Mouse (Mus musculus): ENCODE results near the gene Hspa5. TPM values are rescaled to one million over a fixed set of nuclear protein-coding genes. Genes with fewer than 3 reads are reported as not detected.
A peak's percentile ranks its signal among the peaks of the same experiment; 100 is the strongest.

The Hspa5 gene
- polyA plus RNA-seq (2016; fragmentation: Nextera tagmentation; extraction: Ambion mirVana): 656 and 672 TPM in 2 replicates

GRCm38 (mm10) chr2:34771368-34772226 is at the start of gene Hspa5:
TSS of gene Hspa5 (plus strand) at chr2:34771970.
- Histone ChIP-seq H3K27ac (peak within 1 kb of the TSS; percentile 91), H3K9me3 (replicated peaks) (no peaks in the 10 kb centered on the region), H3K4me3 (peak within 1 kb of the TSS; percentile 98), H3K4me2 (peak within 1 kb of the TSS; percentile 76), H3K9ac (peak within 1 kb of the TSS; percentile 94), H3K4me1 (peaks cover 46% of the 10 kb centered on the region), H3K36me3 (peaks cover 42% of the 10 kb centered on the region), H3K27me3 (replicated peaks) (no peaks in the 10 kb centered on the region)
- ATAC-seq: peak; percentile 97
- WGBS (ENCODE audit: insufficient replicate concordance): under 1% methylated on average over 60 of the region's 60 CpGs

- H3K27ac ChIP-seq: no peak overlapping the region
- no peaks in the 10 kb centered on the region for H3K9me3 ChIP-seq (replicated peaks)
- H3K27me3 ChIP-seq (replicated peaks): no peaks in the 10 kb centered on the region
- no peaks in the 10 kb centered on the region for H3K4me1 ChIP-seq
- peaks cover 91% of the 10 kb centered on the region for H3K36me3 ChIP-seq
- no peak overlapping the region for H3K4me2 ChIP-seq
- H3K9ac ChIP-seq: no peak overlapping the region
- H3K4me3 ChIP-seq: no peak overlapping the region
- 92% methylated on average over 5 of the region's 5 CpGs for WGBS (ENCODE audit: insufficient replicate concordance)
- ATAC-seq: no peak
Observed at GRCm38 (mm10) chr2:34725269-34725668, 46.5 kb upstream of the Hspa5 start.

GRCm38 (mm10) chr2:34727045-34727728 is 44.6 kb upstream of the Hspa5 start:
- no peak overlapping the region for H3K9ac ChIP-seq
- peaks cover 72% of the 10 kb centered on the region for H3K36me3 ChIP-seq

GRCm38 (mm10) chr2:34736626-34737025 is 35.1 kb upstream of the Hspa5 start:
- Histone ChIP-seq H3K9me3 (replicated peaks) (no peaks in the 10 kb centered on the region), H3K4me1 (peaks cover 75% of the 10 kb centered on the region), H3K36me3 (peaks cover 20% of the 10 kb centered on the region), H3K4me3 (no peak overlapping the region), H3K27ac (peak overlapping the region; percentile 3; the same call in 1 of the 2 replicates), H3K4me2 (no peak overlapping the region), H3K9ac (no peak overlapping the region), H3K27me3 (replicated peaks) (no peaks in the 10 kb centered on the region)
- ATAC-seq: no peak
- WGBS (ENCODE audit: insufficient replicate concordance): 82% methylated on average over 1 of the region's 1 CpGs

More at GRCm38 (mm10) chr2:34727045-34727728, 44.6 kb upstream of the Hspa5 start:
- Histone ChIP-seq H3K9me3 (replicated peaks) (no peaks in the 10 kb centered on the region), H3K27me3 (replicated peaks) (no peaks in the 10 kb centered on the region), H3K27ac (no peak overlapping the region), H3K4me3 (no peak overlapping the region), H3K4me1 (no peaks in the 10 kb centered on the region), H3K4me2 (no peak overlapping the region)
- ATAC-seq: no peak
- 92% methylated on average over 8 of the region's 8 CpGs for WGBS (ENCODE audit: insufficient replicate concordance)

- WGBS (ENCODE audit: insufficient replicate concordance): 74% methylated on average over 1 of the region's 1 CpGs
- H3K36me3 ChIP-seq: peaks cover 26% of the 10 kb centered on the region
- H3K27me3 ChIP-seq (replicated peaks): no peaks in the 10 kb centered on the region
- no peaks in the 10 kb centered on the region for H3K9me3 ChIP-seq (replicated peaks)
- no peak overlapping the region for H3K9ac ChIP-seq
- no peak overlapping the region for H3K4me3 ChIP-seq
- H3K4me1 ChIP-seq: peaks cover 88% of the 10 kb centered on the region
- no peak overlapping the region for H3K4me2 ChIP-seq
- peak overlapping the region; percentile 65 for H3K27ac ChIP-seq
- no peak for ATAC-seq
Observed at GRCm38 (mm10) chr2:34737911-34738310, 33.9 kb upstream of the Hspa5 start.

- Histone ChIP-seq H3K9ac (peak overlapping the region; percentile 51), H3K9me3 (replicated peaks) (no peaks in the 10 kb centered on the region), H3K36me3 (peaks cover 27% of the 10 kb centered on the region), H3K4me2 (peak overlapping the region; percentile 58), H3K4me1 (peaks cover 85% of the 10 kb centered on the region), H3K4me3 (peak overlapping the region; percentile 31), H3K27me3 (replicated peaks) (no peaks in the 10 kb centered on the region), H3K27ac (peak overlapping the region; percentile 94)
- peak; percentile 95 for ATAC-seq
- 63% methylated on average over 1 of the region's 1 CpGs for WGBS (ENCODE audit: insufficient replicate concordance)
Observed at GRCm38 (mm10) chr2:34739684-34740391, 31.9 kb upstream of the Hspa5 start.

- ATAC-seq: no peak
- H3K27me3 ChIP-seq (replicated peaks): no peaks in the 10 kb centered on the region
- H3K9me3 ChIP-seq (replicated peaks): no peaks in the 10 kb centered on the region
- H3K4me3 ChIP-seq: no peak overlapping the region
- H3K9ac ChIP-seq: no peak overlapping the region
- H3K27ac ChIP-seq: peak overlapping the region; percentile 94
- peaks cover 37% of the 10 kb centered on the region for H3K36me3 ChIP-seq
- 62% methylated on average over 12 of the region's 12 CpGs for WGBS (ENCODE audit: insufficient replicate concordance)
- peak overlapping the region; percentile 21; the same call in 1 of the 2 replicates for H3K4me2 ChIP-seq
- H3K4me1 ChIP-seq: peaks cover 77% of the 10 kb centered on the region
Observed at GRCm38 (mm10) chr2:34741390-34742159, 30.2 kb upstream of the Hspa5 start.

- Histone ChIP-seq H3K4me3 (no peak overlapping the region), H3K4me2 (peak overlapping the region; percentile 21; the same call in 1 of the 2 replicates), H3K4me1 (peaks cover 72% of the 10 kb centered on the region), H3K36me3 (peaks cover 43% of the 10 kb centered on the region), H3K9me3 (replicated peaks) (no peaks in the 10 kb centered on the region), H3K27ac (peak overlapping the region; percentile 73), H3K9ac (0 out of 2 replicates have a peak overlapping the region, but pooled peaks have one; percentile 12), H3K27me3 (replicated peaks) (no peaks in the 10 kb centered on the region)
- 82% methylated on average over 8 of the region's 8 CpGs for WGBS (ENCODE audit: insufficient replicate concordance)
- ATAC-seq: no peak
Observed at GRCm38 (mm10) chr2:34742675-34743074, 29.1 kb upstream of the Hspa5 start.

GRCm38 (mm10) chr2:34744476-34744875 is 27.3 kb upstream of the Hspa5 start:
- no peak overlapping the region for H3K4me2 ChIP-seq
- 89% methylated on average over 8 of the region's 8 CpGs for WGBS (ENCODE audit: insufficient replicate concordance)

GRCm38 (mm10) chr2:34745673-34746072 is 26.1 kb upstream of the Hspa5 start:
- H3K4me2 ChIP-seq: no peak overlapping the region
- no peaks in the 10 kb centered on the region for H3K27me3 ChIP-seq (replicated peaks)
- peaks cover 70% of the 10 kb centered on the region for H3K4me1 ChIP-seq
- H3K36me3 ChIP-seq: peaks cover 45% of the 10 kb centered on the region
- no peak for ATAC-seq
- H3K9me3 ChIP-seq (replicated peaks): no peaks in the 10 kb centered on the region
- H3K4me3 ChIP-seq: no peak overlapping the region
- 63% methylated on average over 2 of the region's 2 CpGs for WGBS (ENCODE audit: insufficient replicate concordance)
- no peak overlapping the region for H3K9ac ChIP-seq
- peak overlapping the region; percentile 37; the same call in 1 of the 2 replicates for H3K27ac ChIP-seq

More at GRCm38 (mm10) chr2:34744476-34744875, 27.3 kb upstream of the Hspa5 start:
- ATAC-seq: no peak
- no peak overlapping the region for H3K4me3 ChIP-seq
- H3K9ac ChIP-seq: no peak overlapping the region
- peaks cover 43% of the 10 kb centered on the region for H3K36me3 ChIP-seq
- H3K27me3 ChIP-seq (replicated peaks): no peaks in the 10 kb centered on the region
- no peak overlapping the region for H3K27ac ChIP-seq
- peaks cover 68% of the 10 kb centered on the region for H3K4me1 ChIP-seq
- H3K9me3 ChIP-seq (replicated peaks): no peaks in the 10 kb centered on the region

- 38% methylated on average over 4 of the region's 4 CpGs for WGBS (ENCODE audit: insufficient replicate concordance)
- Histone ChIP-seq H3K4me2 (peak overlapping the region; percentile 40), H3K9ac (peak overlapping the region; percentile 18), H3K36me3 (peaks cover 38% of the 10 kb centered on the region), H3K4me3 (no peak overlapping the region), H3K9me3 (replicated peaks) (no peaks in the 10 kb centered on the region), H3K4me1 (peaks cover 64% of the 10 kb centered on the region), H3K27ac (peak overlapping the region; percentile 69), H3K27me3 (replicated peaks) (no peaks in the 10 kb centered on the region)
- 0 out of 2 replicates have a peak, but pooled peaks have one; percentile 44 for ATAC-seq
Observed at GRCm38 (mm10) chr2:34748479-34748878, 23.3 kb upstream of the Hspa5 start.

Data from liver, embryonic 12.5 days (tissue).